Mouse (Mus musculus): ENCODE measurements around the gene Lrrc10b. TPM values are rescaled to one million over a fixed set of nuclear protein-coding genes. Genes with fewer than 3 reads are reported as not detected.

Gene Lrrc10b
- total and polyA plus RNA-seq, 2 experiments from 2014 or later = 0.18 to 1.9 TPM

- WGBS = 66% methylated on average over 15 of the region's 15 CpGs
- no peak for TF ChIP-seq EP300 (IDR thresholded peaks at IDR 0.05; ENCODE audit: low read depth)
- TF ChIP-seq CTCF (IDR thresholded peaks at IDR 0.05; ENCODE audit: low read depth) = no peak
- peaks cover 7% of the 10 kb centered on the region; the same call in 1 of the 2 replicates for H3K27me3 ChIP-seq (ENCODE audit: control insufficient read depth, insufficient read depth, low read length)
- H3K4me3 ChIP-seq (ENCODE audit: low read depth, low read length) = no peak overlapping the region
- DNase-seq (ENCODE audit: low spot score) = no peak
- no peaks in the 10 kb centered on the region for H3K4me1 ChIP-seq (ENCODE audit: control insufficient read depth, insufficient read depth)
- no peak overlapping the region for H3K4me2 ChIP-seq (ENCODE audit: low read depth, low read length)
- no peak overlapping the region for H3K9ac ChIP-seq (replicated peaks; ENCODE audit: low read depth, low read length)
- ATAC-seq (ENCODE audit: insufficient read depth, low read depth) = no peak
- H3K36me3 ChIP-seq (replicated peaks; ENCODE audit: control insufficient read depth, insufficient read depth, low read length) = no peaks in the 10 kb centered on the region
- H3K9me3 ChIP-seq (replicated peaks; ENCODE audit: control insufficient read depth, low read length) = no peaks in the 10 kb centered on the region
- no peak overlapping the region for H3K27ac ChIP-seq (ENCODE audit: low read depth)
Observed at GRCm38 (mm10) chr19:10444685-10445369, 12.4 kb downstream of the Lrrc10b start.

GRCm38 (mm10) chr19:10437521-10437920 lies 19.8 kb downstream of the Lrrc10b start:
- DNase-seq (ENCODE audit: low spot score) = no peak
- Histone ChIP-seq H3K4me3 (ENCODE audit: low read depth, low read length) (no peak overlapping the region), H3K4me1 (ENCODE audit: control insufficient read depth, insufficient read depth) (peaks cover 18% of the 10 kb centered on the region), H3K27ac (ENCODE audit: low read depth) (no peak overlapping the region), H3K27me3 (ENCODE audit: control insufficient read depth, insufficient read depth, low read length) (no peaks in the 10 kb centered on the region), H3K4me2 (ENCODE audit: low read depth, low read length) (no peak overlapping the region), H3K36me3 (replicated peaks; ENCODE audit: control insufficient read depth, insufficient read depth, low read length) (no peaks in the 10 kb centered on the region), H3K9me3 (replicated peaks; ENCODE audit: control insufficient read depth, low read length) (no peaks in the 10 kb centered on the region), H3K9ac (replicated peaks; ENCODE audit: low read depth, low read length) (no peak overlapping the region)
- TF ChIP-seq CTCF (IDR thresholded peaks at IDR 0.05; ENCODE audit: low read depth) = peak; percentile 35
- no peak for TF ChIP-seq EP300 (IDR thresholded peaks at IDR 0.05; ENCODE audit: low read depth)
- no peak for ATAC-seq (ENCODE audit: insufficient read depth, low read depth)
- 68% methylated on average over 1 of the region's 1 CpGs for WGBS

DNA sequence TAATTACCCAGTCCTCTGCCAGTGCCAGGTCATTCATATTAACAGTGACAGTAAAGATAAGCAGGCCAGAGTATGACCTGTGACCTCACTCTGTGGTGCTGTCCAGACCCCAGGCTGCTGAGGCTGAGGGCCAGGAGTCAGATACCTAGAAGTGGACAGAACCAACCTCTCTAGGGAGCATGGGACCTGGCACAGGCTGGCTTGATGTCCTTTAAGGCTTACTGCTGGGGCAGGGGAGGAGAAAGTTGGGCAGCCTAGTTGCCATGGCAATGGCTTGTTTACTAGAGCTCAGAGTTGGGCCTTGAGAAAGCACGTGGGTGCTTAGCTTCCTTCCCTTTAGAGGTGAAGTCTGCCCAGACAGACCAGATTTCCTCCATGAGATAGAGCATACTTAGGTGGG lies 20.5 kb downstream of the Lrrc10b start:
- H3K27ac ChIP-seq (ENCODE audit: low read depth) = no peak overlapping the region
- H3K27me3 ChIP-seq (ENCODE audit: control insufficient read depth, insufficient read depth, low read length) = no peaks in the 10 kb centered on the region
- H3K9me3 ChIP-seq (replicated peaks; ENCODE audit: control insufficient read depth, low read length) = no peaks in the 10 kb centered on the region
- DNase-seq (ENCODE audit: low spot score) (no peak), ATAC-seq (ENCODE audit: insufficient read depth, low read depth) (no peak)
- H3K9ac ChIP-seq (replicated peaks; ENCODE audit: low read depth, low read length) = no peak overlapping the region
- 33% methylated on average over 1 of the region's 1 CpGs for WGBS
- TF ChIP-seq EP300 (IDR thresholded peaks at IDR 0.05; ENCODE audit: low read depth) (no peak), CTCF (IDR thresholded peaks at IDR 0.05; ENCODE audit: low read depth) (no peak)
- no peak overlapping the region for H3K4me2 ChIP-seq (ENCODE audit: low read depth, low read length)
- no peak overlapping the region for H3K4me3 ChIP-seq (ENCODE audit: low read depth, low read length)
- no peaks in the 10 kb centered on the region for H3K36me3 ChIP-seq (replicated peaks; ENCODE audit: control insufficient read depth, insufficient read depth, low read length)
- H3K4me1 ChIP-seq (ENCODE audit: control insufficient read depth, insufficient read depth) = peaks cover 18% of the 10 kb centered on the region

- Histone ChIP-seq H3K27me3 (ENCODE audit: control insufficient read depth, insufficient read depth, low read length) (no peaks in the 10 kb centered on the region), H3K4me2 (ENCODE audit: low read depth, low read length) (no peak overlapping the region), H3K9me3 (replicated peaks; ENCODE audit: control insufficient read depth, low read length) (no peaks in the 10 kb centered on the region), H3K36me3 (replicated peaks; ENCODE audit: control insufficient read depth, insufficient read depth, low read length) (no peaks in the 10 kb centered on the region), H3K27ac (ENCODE audit: low read depth) (no peak overlapping the region), H3K4me1 (ENCODE audit: control insufficient read depth, insufficient read depth) (peaks cover 18% of the 10 kb centered on the region), H3K4me3 (ENCODE audit: low read depth, low read length) (no peak overlapping the region), H3K9ac (replicated peaks; ENCODE audit: low read depth, low read length) (no peak overlapping the region)
- ATAC-seq (ENCODE audit: insufficient read depth, low read depth) (peak; percentile 15; the same call in 1 of the 2 replicates), DNase-seq (ENCODE audit: low spot score) (peak; percentile 69)
- TF ChIP-seq EP300 (IDR thresholded peaks at IDR 0.05; ENCODE audit: low read depth) (no peak), CTCF (IDR thresholded peaks at IDR 0.05; ENCODE audit: low read depth) (peak; percentile 80)
- 24% methylated on average over 3 of the region's 3 CpGs for WGBS
Observed at GRCm38 (mm10) chr19:10435908-10436307, 21.4 kb downstream of the Lrrc10b start.

DNA sequence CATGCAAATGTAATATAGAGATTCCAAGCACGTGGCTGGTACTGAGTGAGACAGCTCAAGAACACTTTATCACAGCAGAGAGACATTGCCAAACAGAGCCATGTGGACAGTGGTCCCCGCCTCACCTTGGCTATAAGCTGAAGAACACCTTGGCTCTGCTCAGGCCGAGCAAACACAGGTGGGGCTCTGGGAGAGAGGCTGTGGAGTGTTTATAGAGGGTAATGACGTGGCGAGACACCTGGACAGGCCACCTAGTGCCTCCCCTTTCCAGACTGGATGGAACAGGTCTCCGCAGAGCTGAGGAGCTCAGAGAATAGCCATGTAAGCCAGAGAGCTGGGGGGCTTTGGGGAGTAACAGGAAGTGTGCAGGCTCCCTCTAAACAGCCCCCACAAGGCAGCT lies 22.3 kb downstream of the Lrrc10b start:
- no peak overlapping the region for H3K27ac ChIP-seq (ENCODE audit: low read depth)

More for the DNA sequence above, 22.3 kb downstream of the Lrrc10b start:
- Histone ChIP-seq H3K4me2 (ENCODE audit: low read depth, low read length) (no peak overlapping the region), H3K27me3 (ENCODE audit: control insufficient read depth, insufficient read depth, low read length) (no peaks in the 10 kb centered on the region), H3K9me3 (replicated peaks; ENCODE audit: control insufficient read depth, low read length) (no peaks in the 10 kb centered on the region), H3K36me3 (replicated peaks; ENCODE audit: control insufficient read depth, insufficient read depth, low read length) (no peaks in the 10 kb centered on the region), H3K4me1 (ENCODE audit: control insufficient read depth, insufficient read depth) (peaks cover 18% of the 10 kb centered on the region), H3K4me3 (ENCODE audit: low read depth, low read length) (no peak overlapping the region), H3K9ac (replicated peaks; ENCODE audit: low read depth, low read length) (no peak overlapping the region)
- 71% methylated on average over 6 of the region's 6 CpGs for WGBS
- TF ChIP-seq EP300 (IDR thresholded peaks at IDR 0.05; ENCODE audit: low read depth) = no peak
- TF ChIP-seq CTCF (IDR thresholded peaks at IDR 0.05; ENCODE audit: low read depth) = no peak
- no peak for ATAC-seq (ENCODE audit: insufficient read depth, low read depth)
- DNase-seq (ENCODE audit: low spot score) = no peak
